Mouse (Mus musculus) thymus, adult 2 months (tissue): ENCODE results near the gene Gm28372.

Experiments used
- CTCF ChIP-seq: fragments of 200-500 bp; IDR thresholded peaks from 2 replicates; pipeline ENCODE4 v1.5.1; 2012; ENCODE audit warnings: mild to moderate bottlenecking, control low read depth, low read length, moderate library complexity, borderline replicate concordance; ENCODE audit not compliant: control insufficient read depth, poor library complexity, insufficient read depth; ENCODE audit errors: extremely low read depth
- POLR2A ChIP-seq: fragments of 200-500 bp; IDR thresholded peaks from 2 replicates; pipeline ENCODE4 v1.6.1; 2012; ENCODE audit warnings: mild to moderate bottlenecking, low read length, control low read depth, moderate library complexity; ENCODE audit not compliant: control insufficient read depth, poor library complexity, insufficient read depth; ENCODE audit errors: extremely low read depth

DNA sequence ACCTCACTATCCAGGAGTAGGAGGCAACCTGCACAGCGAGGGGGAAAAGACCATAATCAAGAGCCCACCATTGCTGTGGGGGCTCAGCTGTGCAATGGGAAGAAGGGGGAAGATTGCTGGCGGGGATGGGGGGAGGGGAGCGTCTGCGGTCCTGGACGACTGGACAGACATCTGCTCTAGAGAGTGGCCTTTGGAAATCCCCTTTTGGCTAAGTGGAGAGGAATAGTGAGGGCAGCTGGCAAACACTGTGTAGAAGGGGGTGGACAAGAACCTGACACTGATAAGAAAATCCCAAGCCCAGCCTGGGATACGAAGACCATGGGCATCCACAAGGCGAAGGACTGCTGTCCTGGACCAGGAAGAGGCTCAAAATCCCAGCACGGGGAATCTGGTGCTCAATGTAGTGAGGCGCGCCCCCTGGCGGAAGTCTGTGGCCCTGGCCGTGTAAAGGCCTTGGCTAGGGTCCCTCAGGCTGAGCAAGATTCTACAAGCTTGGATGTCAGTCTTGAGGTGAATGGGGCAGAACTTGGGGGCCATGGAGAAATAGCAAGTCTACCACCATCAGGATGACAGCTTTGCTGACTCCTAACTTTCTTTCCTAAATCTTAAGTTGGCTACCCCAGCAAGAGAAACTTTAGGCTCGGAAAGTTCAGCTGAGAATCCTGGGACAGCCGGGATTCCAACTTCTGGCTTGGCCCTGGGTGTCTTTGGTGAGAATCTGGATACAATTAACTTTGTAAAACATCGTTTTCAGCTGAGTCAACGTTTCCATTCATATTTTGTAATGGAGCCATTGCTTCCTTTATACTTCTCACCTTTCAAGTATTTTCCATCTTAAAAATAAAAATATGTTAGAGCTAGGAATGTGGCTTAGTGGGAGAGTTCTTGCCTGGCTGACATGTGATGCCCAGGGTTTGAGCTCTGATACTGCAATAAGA, 6.8 kb downstream of the Gm28372 start:
- TF ChIP-seq CTCF (peak; percentile 96), POLR2A (no peak)
